Mouse (Mus musculus) spleen, postnatal 10 days (tissue): ENCODE data around the gene Prkca.

ENCODE experiments used
- DNase-seq, 2 experiments: peaks; one replicate each; pipeline ENCODE4 v3.0.0; 2021 to 2022; ENCODE audit warnings: low spot score in 2 of 2

Prkca gene

GRCm38 (mm10) chr11:108010465-108010864, 333.3 kb downstream of the Prkca start:
- DNase-seq = no peak

DNA sequence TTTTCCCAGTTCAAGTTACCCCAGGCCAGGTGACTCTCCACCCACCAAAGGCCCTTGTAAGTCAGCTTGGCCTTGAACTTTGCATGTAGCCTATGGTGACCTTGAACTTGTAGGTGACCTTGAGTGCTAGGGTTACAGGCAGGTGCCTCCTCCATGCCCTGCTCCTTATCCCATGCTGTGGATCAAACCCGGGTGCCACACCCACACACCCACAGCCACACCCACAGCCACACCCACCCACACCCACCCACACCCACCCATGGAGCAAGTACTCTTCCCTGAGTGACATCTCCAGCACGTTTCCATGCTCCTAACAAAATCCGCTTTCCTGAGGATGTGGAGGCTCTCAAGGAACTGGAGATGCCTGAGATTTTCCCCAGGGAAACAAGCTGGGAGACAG, 344.8 kb downstream of the Prkca start:
- DNase-seq = no peak

GRCm38 (mm10) chr11:107996896-107997670, 346.6 kb downstream of the Prkca start:
- no peak for DNase-seq

DNA sequence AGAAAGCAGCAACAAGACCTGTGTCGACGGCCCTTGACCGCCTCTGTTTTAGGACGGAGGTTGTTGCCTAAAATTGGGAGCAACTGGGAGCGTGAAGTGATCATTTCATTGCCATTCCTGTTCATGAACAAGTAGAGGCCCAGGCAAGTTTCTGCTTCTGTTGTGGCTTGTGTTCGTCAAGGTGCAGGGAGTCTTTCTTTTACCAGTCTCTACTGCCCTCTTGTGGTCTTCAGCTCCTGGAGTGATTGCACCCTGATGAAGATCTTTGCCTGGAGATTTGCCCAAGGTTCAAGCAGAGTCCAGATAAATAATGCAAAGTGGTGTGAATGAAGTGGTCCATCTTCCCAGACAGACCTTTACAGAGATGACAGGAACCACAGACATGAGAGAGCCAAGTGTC, 349.2 kb downstream of the Prkca start:
- DNase-seq = peak in 1 of 2 experiments; percentile 30

- DNase-seq = no peak
Measured at GRCm38 (mm10) chr11:107993792-107994191, 349.9 kb downstream of the Prkca start.

GRCm38 (mm10) chr11:107992500-107992899, 351.2 kb downstream of the Prkca start:
- DNase-seq = no peak

- DNase-seq = no peak
Measured at GRCm38 (mm10) chr11:107991990-107992389, 351.7 kb downstream of the Prkca start.

DNA sequence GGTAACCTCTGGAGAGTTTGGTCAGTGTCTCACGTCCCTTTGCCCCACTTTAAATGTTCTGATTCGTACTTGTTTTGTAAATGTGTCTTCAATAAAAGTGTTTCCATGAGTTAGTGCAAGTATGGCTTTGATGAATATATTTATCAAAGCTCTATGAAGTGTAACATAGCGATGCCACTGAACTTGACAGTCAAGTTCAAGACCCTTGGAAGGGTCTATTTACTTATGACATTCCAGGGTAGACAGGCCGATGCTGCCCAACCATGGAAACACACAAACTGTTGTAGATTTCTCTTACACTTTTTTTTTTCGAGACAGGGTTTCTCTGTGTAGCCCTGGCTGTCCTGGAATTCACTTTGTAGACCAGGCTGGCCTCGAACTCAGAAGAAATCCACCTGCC, 354.5 kb downstream of the Prkca start:
- no peak for DNase-seq

GRCm38 (mm10) chr11:107985941-107986340, 357.8 kb downstream of the Prkca start:
- DNase-seq = no peak

DNA sequence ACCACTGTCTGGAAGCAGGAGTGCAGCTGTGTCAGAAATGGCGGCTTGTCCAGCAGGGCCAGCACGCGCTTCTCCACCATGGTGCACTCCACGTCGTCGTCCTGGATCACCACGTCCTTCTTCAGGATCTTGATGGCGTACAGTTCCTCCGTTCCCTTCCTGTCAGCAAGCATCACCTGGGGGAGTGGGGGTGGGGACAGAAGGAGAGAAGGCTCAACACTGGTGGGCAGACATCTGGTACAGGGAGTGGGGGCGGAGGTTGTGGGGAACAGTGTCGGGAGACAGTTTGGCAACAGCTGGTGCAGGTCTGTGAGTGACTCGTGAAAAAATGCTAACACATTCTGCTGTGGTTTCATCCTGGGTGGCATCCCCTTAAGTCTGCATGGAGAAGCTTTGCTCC, 359.8 kb downstream of the Prkca start:
- no peak for DNase-seq

DNA sequence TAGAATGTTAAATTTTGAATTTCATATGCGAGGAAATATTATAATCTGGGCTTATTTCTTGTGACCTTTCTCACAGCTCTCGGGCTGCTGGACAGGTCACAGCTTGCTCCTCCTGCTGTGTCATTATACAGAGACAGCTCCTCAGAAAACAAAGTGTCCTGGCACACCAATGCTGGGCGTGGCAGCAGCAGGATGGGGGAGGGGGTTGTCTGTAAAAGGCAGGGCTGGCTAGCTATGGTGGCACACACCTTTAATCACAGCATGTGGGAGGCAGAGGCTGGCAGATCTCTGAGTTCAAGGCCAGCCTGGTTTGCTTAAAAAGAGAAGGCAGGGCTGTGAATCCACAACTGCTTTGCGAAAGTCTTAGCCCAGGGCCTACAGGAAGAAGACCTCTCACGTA, 360.5 kb downstream of the Prkca start:
- DNase-seq = no peak

GRCm38 (mm10) chr11:107982225-107982896, 361.4 kb downstream of the Prkca start:
- peak in 1 of 2 experiments; percentile 22 for DNase-seq

DNA sequence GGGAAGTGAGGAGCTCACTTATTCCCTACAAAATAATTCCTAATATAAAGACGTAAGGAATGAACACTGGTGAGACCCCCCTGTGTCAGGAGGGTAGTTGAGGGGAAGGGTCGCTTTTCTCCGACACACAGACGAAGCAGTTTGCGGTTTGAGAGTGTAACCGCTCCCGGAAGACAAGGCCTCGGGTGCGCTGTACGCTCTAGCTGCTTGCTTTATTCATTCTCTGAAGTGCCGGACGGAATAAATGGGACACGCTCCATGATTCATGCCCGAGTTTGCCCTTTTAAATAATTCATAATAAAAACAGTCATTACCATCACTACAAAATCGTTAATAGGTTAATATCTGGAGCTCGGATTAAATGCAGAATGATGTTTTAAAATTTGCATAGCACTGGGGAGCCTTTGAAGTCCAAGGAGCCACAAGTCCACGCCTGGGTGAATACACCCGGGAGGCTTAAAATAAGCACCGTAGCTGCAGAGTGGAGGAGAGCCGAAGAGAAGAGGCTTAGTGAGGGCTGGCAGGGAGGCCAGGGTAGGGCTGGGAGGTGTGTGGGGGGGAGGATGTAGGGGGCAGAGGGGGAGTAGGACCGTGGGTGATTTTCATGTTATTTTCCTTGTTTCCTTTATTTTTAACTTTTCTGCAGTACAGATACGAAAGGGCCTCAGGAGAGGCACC, 364.1 kb downstream of the Prkca start:
- DNase-seq = no peak

- DNase-seq = no peak
Measured at GRCm38 (mm10) chr11:107969943-107970342, 373.8 kb downstream of the Prkca start.

- no peak for DNase-seq
Measured at GRCm38 (mm10) chr11:107968147-107968546, 375.6 kb downstream of the Prkca start.

DNA sequence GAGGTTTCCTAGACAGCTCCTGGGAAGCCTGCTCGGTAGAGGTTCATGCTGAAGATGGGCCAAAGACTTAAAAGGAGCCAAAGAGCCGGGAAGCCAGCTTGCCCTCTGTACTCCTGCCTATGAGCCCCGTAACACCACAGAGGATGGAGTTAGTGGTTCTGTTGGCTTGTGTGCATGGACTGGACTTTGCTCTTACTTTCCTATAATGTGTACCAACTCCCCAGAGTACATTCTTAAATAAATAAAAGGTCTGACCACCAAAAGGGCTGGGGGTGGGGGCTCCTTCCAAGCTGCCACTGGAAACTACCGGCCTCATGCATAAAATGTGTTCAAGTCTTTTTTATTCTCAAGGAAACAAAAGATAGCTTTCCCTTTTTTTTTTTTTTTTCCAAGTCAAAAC, 377.5 kb downstream of the Prkca start:
- DNase-seq = no peak

- no peak for DNase-seq
Measured at GRCm38 (mm10) chr11:107965449-107965848, 378.3 kb downstream of the Prkca start.

DNA sequence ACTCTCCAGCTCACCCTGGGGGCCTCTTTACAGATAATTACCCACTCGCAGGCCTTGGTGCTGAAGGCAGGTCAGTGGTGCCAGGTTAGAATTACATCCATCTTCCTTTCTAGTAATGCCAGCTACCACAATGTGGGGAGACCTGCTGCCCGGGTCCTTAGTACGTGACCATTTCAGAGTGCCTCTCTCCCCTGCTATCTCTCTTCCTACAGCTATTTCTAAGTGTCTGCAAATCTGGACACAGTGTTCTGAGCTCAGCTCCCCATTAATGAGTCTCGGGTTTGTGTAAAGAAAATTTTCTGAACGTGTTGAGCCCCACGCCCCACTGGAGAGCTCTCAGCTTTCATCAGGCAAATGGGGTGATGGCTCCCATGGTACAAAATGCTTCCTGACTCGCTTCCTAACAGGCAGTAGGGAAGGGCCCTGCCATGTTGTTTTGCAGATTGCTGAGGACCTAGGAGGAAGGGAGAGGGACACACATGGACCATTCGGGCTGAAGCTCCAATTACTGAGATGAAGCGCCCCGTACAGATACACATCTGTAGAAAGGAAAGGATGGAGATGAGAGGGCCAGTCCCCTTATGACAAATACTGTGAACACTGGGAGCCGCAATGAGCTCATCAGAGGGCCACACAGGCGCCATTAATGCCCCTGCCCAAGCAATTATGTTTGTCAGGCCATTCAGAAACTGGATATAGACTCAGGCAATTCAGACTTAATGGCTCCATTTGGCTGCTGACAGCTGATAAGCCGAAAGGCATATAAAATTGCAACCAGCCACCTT, 386.0 kb downstream of the Prkca start:
- no peak for DNase-seq

GRCm38 (mm10) chr11:107955191-107956062, 388.3 kb downstream of the Prkca start:
- no peak for DNase-seq

DNA sequence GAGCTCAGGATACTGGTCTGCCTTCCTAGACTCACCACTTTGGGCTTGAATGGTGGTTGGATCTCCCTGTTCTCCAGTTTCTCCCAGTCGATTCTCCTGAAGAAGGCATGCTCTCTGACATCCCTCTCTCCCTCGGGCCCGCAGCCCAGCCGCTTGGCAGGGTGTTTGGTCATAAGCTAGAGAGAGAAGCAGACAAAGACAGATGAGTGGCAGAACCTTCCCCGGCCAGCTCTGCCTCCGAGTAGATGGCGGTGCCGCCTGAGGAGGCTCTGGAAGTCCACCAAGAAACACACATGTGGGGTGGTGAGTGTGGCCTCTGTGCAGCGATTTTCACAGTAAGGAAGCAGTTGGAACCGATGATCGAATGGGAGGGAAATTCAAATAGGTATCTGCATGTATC, 392.3 kb downstream of the Prkca start:
- no peak for DNase-seq

GRCm38 (mm10) chr11:107950658-107951057, 393.1 kb downstream of the Prkca start:
- DNase-seq = no peak
